Mouse (Mus musculus) limb, embryonic 14.5 days (tissue): ENCODE results near the gene Yap1. TPM values are rescaled to one million over a fixed set of nuclear protein-coding genes. Genes with fewer than 3 reads are reported as not detected.

ENCODE experiments used
- ATAC-seq: fragments of 200-750 bp; cut with Nextera tagmentation; 2 replicates; pipeline ENCODE4 v1.8.0; 2017; ENCODE audit warnings: low read depth, moderate number of reproducible peaks, moderate TSS enrichment; ENCODE audit not compliant: low FRiP score
- DNase-seq: peaks from one replicate; pipeline ENCODE4 v3.0.0-alpha.2; 2015; ENCODE audit warnings: low spot score
- H3K27ac ChIP-seq: fragments of 300-500 bp; sonication (generic); replicated peaks from 2 replicates; pipeline ENCODE4 v1.5.1; 2014; ENCODE audit warnings: low read depth, mild to moderate bottlenecking, low read length, moderate library complexity, mixed read lengths
- H3K27me3 ChIP-seq: fragments of 300-500 bp; sonication (generic); 2 replicates; pipeline ENCODE4 v1.6.1; 2014; ENCODE audit warnings: low read length, mixed read lengths; ENCODE audit not compliant: control insufficient read depth, insufficient read depth
- H3K36me3 ChIP-seq: fragments of 300-500 bp; sonication (generic); 2 replicates; pipeline ENCODE4 v1.6.1; 2014; ENCODE audit warnings: mild to moderate bottlenecking, low read length, moderate library complexity, mixed read lengths; ENCODE audit not compliant: control insufficient read depth, insufficient read depth
- H3K4me1 ChIP-seq: fragments of 300-500 bp; sonication (generic); 2 replicates; pipeline ENCODE4 v1.6.1; 2014; ENCODE audit warnings: antibody characterized with exemption, low read length, mixed read lengths; ENCODE audit not compliant: control insufficient read depth, insufficient read depth
- H3K4me2 ChIP-seq: fragments of 300-500 bp; sonication (generic); replicated peaks from 2 replicates; pipeline ENCODE4 v1.6.1; 2014; ENCODE audit warnings: low read depth, mild to moderate bottlenecking, low read length, moderate library complexity; ENCODE audit not compliant: severe bottlenecking
- H3K4me3 ChIP-seq: fragments of 300-500 bp; sonication (generic); replicated peaks from 2 replicates; pipeline ENCODE4 v1.5.1; 2014; ENCODE audit warnings: low read length
- H3K9ac ChIP-seq: fragments of 300-500 bp; sonication (generic); 2 replicates; pipeline ENCODE4 v1.6.1; 2014; ENCODE audit warnings: mild to moderate bottlenecking, low read depth, low read length, moderate library complexity; ENCODE audit not compliant: severe bottlenecking
- H3K9me3 ChIP-seq: fragments of 300-500 bp; sonication (generic); 2 replicates; pipeline ENCODE4 v1.6.1; 2016; ENCODE audit warnings: low read length; ENCODE audit not compliant: control insufficient read depth
- POLR2A ChIP-seq: fragments of 200-500 bp; IDR thresholded peaks from 2 replicates; pipeline ENCODE4 v1.8.0; 2012; ENCODE audit warnings: inconsistent platforms, mild to moderate bottlenecking, moderate library complexity, borderline replicate concordance; ENCODE audit not compliant: insufficient read depth, insufficient read length; ENCODE audit errors: extremely low read depth
- WGBS: fragments of 180-500 bp; shearing (Covaris S2); extraction: QIAGEN DNeasy Blood & Tissue Kit; methylation state at CpG from one replicate; pipeline ENCODE4 v1.1.7; 2014; 5-methylcytosine and 5-hydroxymethylcytosine counted together
- polyA plus RNA-seq, 2 experiments: library from polyadenylated mRNA; depleted of rRNA in 1 of 2; stranded (reverse) in 1 of 2; unstranded in 1 of 2; fragments of >200 nt; fragmentation: Nextera tagmentation in 1 of 2; extraction: Ambion mirVana in 1 of 2; gene quantifications; 2 replicates each; pipeline versions ENCODE4 v1.2.1 to v1.2.3; 2012 to 2014

The Yap1 gene
- polyA plus RNA-seq, 2 experiments, result 43.3 to 75.0 TPM

DNA sequence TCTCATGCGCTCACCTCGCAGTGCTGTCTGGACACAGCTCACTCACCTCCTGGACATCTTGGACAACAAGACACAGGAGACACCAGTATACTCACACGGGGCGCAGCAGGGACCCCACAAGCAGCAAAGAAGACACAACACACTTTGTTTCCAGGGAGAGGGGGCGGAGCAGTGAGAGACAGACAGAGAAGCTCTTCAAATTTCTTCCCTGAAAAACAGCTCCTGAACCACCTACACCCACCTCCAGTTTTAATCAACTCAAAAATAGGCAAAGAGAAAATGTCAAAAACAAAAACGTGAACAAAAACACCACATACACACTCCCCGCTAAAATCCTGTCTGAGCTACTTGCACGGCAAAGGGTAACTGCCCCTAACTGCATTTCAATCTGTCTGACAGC lies 48.0 kb downstream of the Yap1 start:
- peaks cover 20% of the 10 kb centered on the region for H3K4me1 ChIP-seq
- no peaks in the 10 kb centered on the region for H3K27me3 ChIP-seq
- no peak overlapping the region for H3K27ac ChIP-seq
- 90% methylated on average over 8 of the region's 8 CpGs for WGBS
- H3K9ac ChIP-seq, result no peak overlapping the region
- no peak for DNase-seq
- H3K36me3 ChIP-seq, result peaks cover 33% of the 10 kb centered on the region
- no peak for TF ChIP-seq POLR2A
- no peak overlapping the region for H3K4me2 ChIP-seq
- ATAC-seq, result no peak
- H3K9me3 ChIP-seq, result no peaks in the 10 kb centered on the region
- no peak overlapping the region for H3K4me3 ChIP-seq

- TF ChIP-seq POLR2A, result no peak
- Histone ChIP-seq H3K4me2 (no peak overlapping the region), H3K27ac (no peak overlapping the region), H3K4me3 (no peak overlapping the region), H3K27me3 (no peaks in the 10 kb centered on the region), H3K4me1 (0 out of 2 replicates have a peak, but pooled peaks cover 2% of the 10 kb centered on the region), H3K9me3 (no peaks in the 10 kb centered on the region), H3K36me3 (peaks cover 68% of the 10 kb centered on the region), H3K9ac (no peak overlapping the region)
- ATAC-seq (no peak), DNase-seq (no peak)
- 86% methylated on average over 5 of the region's 5 CpGs for WGBS
These were observed 51.5 kb downstream of the Yap1 start for GRCm38 (mm10) chr9:7952886-7953285.

- Histone ChIP-seq H3K4me3 (no peak overlapping the region), H3K27me3 (no peaks in the 10 kb centered on the region), H3K4me2 (no peak overlapping the region), H3K27ac (no peak overlapping the region; the same call in 1 of the 2 replicates), H3K36me3 (peaks cover 83% of the 10 kb centered on the region), H3K4me1 (no peaks in the 10 kb centered on the region), H3K9ac (no peak overlapping the region), H3K9me3 (no peaks in the 10 kb centered on the region)
- no peak for TF ChIP-seq POLR2A
- no peak for ATAC-seq
- DNase-seq, result no peak
- 69% methylated on average over 7 of the region's 7 CpGs for WGBS
These were observed 54.2 kb downstream of the Yap1 start for GRCm38 (mm10) chr9:7950211-7950644.

DNA sequence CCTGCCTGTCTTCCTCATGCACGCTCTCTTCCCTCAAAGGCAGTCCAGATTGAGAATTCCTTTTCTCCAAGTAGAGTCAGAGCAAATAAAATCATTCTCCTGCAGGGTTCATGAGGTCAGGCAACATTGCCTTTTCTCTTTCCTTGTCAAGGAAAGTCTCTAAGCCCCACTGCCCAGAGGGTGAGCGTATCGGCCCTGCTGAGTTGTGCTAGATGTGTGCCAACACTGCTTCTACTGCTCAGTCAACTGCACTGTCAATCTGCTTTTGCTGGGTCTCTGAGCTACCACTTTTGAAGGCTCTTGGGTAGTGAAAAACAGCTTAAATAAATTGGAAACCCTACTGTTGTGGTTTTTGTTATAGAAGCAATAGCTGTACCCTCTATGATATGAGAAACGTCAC lies 56.5 kb downstream of the Yap1 start:
- 100% methylated on average over 4 of the region's 4 CpGs for WGBS

DNA sequence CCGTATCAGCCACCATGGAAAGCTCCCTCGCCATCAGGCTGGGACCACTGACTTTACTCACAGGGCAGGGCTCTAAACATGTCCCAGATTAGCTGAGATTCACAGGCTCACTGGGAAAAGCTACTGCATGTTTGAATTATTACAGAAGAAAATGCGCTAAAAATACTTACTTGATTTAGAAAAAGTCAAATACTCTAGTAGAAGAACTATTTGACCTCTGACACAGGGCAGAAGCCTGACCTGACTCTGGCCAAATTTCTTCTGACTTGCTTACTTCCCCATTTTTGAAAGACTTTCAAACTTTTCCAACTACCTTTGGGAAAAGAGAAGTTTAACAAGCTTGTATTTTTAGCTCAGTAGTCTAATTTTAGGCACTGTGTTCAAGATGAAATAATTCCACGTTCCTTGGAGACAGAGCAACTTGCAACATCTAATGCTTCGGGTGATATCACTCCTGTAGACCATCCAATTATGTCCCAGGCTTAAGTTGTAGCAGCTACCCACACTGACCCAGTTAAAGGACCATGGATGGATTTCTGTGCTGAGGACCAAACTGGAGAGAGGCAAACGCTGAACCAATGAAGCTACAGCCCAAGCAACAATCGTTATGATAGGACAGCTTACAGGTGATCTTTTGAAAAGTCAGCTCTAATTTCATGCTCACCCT lies 60.5 kb downstream of the Yap1 start:
- Histone ChIP-seq H3K4me2 (no peak overlapping the region), H3K9ac (no peak overlapping the region), H3K27me3 (no peaks in the 10 kb centered on the region), H3K27ac (no peak overlapping the region), H3K4me1 (no peaks in the 10 kb centered on the region), H3K4me3 (no peak overlapping the region), H3K9me3 (no peaks in the 10 kb centered on the region), H3K36me3 (peaks cover 81% of the 10 kb centered on the region)
- 92% methylated on average over 7 of the region's 7 CpGs for WGBS
- no peak for TF ChIP-seq POLR2A
- ATAC-seq (no peak), DNase-seq (no peak)

More for the DNA sequence above, 56.5 kb downstream of the Yap1 start:
- no peak overlapping the region for H3K9ac ChIP-seq
- no peaks in the 10 kb centered on the region for H3K9me3 ChIP-seq
- H3K27me3 ChIP-seq, result no peaks in the 10 kb centered on the region
- no peak overlapping the region for H3K27ac ChIP-seq
- no peak for ATAC-seq
- H3K4me2 ChIP-seq, result no peak overlapping the region
- H3K4me3 ChIP-seq, result no peak overlapping the region
- H3K4me1 ChIP-seq, result no peaks in the 10 kb centered on the region
- TF ChIP-seq POLR2A, result no peak
- DNase-seq, result no peak
- peaks cover 91% of the 10 kb centered on the region for H3K36me3 ChIP-seq

GRCm38 (mm10) chr9:7942701-7943100 lies 61.7 kb downstream of the Yap1 start:
- no peak overlapping the region for H3K4me2 ChIP-seq
- H3K4me1 ChIP-seq, result no peaks in the 10 kb centered on the region
- H3K9me3 ChIP-seq, result no peaks in the 10 kb centered on the region
- 71% methylated on average over 8 of the region's 8 CpGs for WGBS
- H3K27me3 ChIP-seq, result no peaks in the 10 kb centered on the region
- ATAC-seq (no peak), DNase-seq (no peak)
- H3K9ac ChIP-seq, result no peak overlapping the region
- no peak for TF ChIP-seq POLR2A
- no peak overlapping the region for H3K4me3 ChIP-seq
- no peak overlapping the region for H3K27ac ChIP-seq
- peaks cover 76% of the 10 kb centered on the region for H3K36me3 ChIP-seq
